Mouse (Mus musculus) spleen, postnatal 10 days (tissue): ENCODE data around the gene Chat.

Source experiments
- DNase-seq, 2 experiments: peaks; one replicate each; pipeline ENCODE4 v3.0.0; 2021 to 2022; ENCODE audit warnings: low spot score in 2 of 2

Gene Chat

GRCm38 (mm10) chr14:32465889-32466288, at the start of gene Chat:
TSS of gene Chat (minus strand) at chr14:32465989.
- no peak for DNase-seq

- DNase-seq = peak; percentile 91 to 95
Observed at GRCm38 (mm10) chr14:32513336-32514032, 47.7 kb upstream of the Chat start, which contains the start of gene Ercc6. TSS of gene Ercc6 (plus strand) at chr14:32513521.

- no peak for DNase-seq
Observed at GRCm38 (mm10) chr14:32512912-32513311, 47.1 kb upstream of the Chat start.

- DNase-seq = no peak
Observed at GRCm38 (mm10) chr14:32509443-32509961, 43.7 kb upstream of the Chat start.

- no peak for DNase-seq
Observed at GRCm38 (mm10) chr14:32508105-32508835, 42.5 kb upstream of the Chat start.

- DNase-seq = no peak
Observed at GRCm38 (mm10) chr14:32507216-32507615, 41.4 kb upstream of the Chat start.

- DNase-seq = no peak
Observed at GRCm38 (mm10) chr14:32506329-32506728, 40.5 kb upstream of the Chat start.

- DNase-seq = no peak
Observed at GRCm38 (mm10) chr14:32503897-32504296, 38.1 kb upstream of the Chat start.

GRCm38 (mm10) chr14:32502764-32503688, 37.2 kb upstream of the Chat start:
- no peak for DNase-seq

- no peak for DNase-seq
Observed at GRCm38 (mm10) chr14:32501303-32501702, 35.5 kb upstream of the Chat start.

- DNase-seq = no peak
Observed at GRCm38 (mm10) chr14:32496115-32496850, 30.5 kb upstream of the Chat start.

GRCm38 (mm10) chr14:32492521-32492920, 26.7 kb upstream of the Chat start:
- no peak for DNase-seq

GRCm38 (mm10) chr14:32482061-32482460, 16.3 kb upstream of the Chat start:
- no peak for DNase-seq

GRCm38 (mm10) chr14:32477581-32477980, 11.8 kb upstream of the Chat start:
- DNase-seq = no peak

GRCm38 (mm10) chr14:32476559-32476958, 10.8 kb upstream of the Chat start:
- no peak for DNase-seq

GRCm38 (mm10) chr14:32472996-32473395, 7.2 kb upstream of the Chat start:
- peak in 1 of 2 experiments; percentile 50 for DNase-seq

GRCm38 (mm10) chr14:32467606-32468005, 1.8 kb upstream of the Chat start:
- DNase-seq = peak in 1 of 2 experiments; percentile 50

GRCm38 (mm10) chr14:32465506-32465870, 301 bp downstream of the Chat start:
- no peak for DNase-seq

- no peak for DNase-seq
Observed at GRCm38 (mm10) chr14:32464601-32465505, 936 bp downstream of the Chat start, which contains the start of gene Slc18a3. TSS of gene Slc18a3 (minus strand) at chr14:32464850.
